Mouse (Mus musculus) liver, adult 2 months (tissue): ENCODE measurements around the gene Gid8.

Source experiments
- CTCF ChIP-seq: fragments of 200-500 bp; IDR thresholded peaks from 2 replicates; pipeline ENCODE4 v1.5.1; 2011; ENCODE audit warnings: low read depth, low read length, control low read depth
- POLR2A ChIP-seq: fragments of 200-500 bp; IDR thresholded peaks from 2 replicates; pipeline ENCODE4 v1.6.1; 2011; ENCODE audit warnings: low read length, control low read depth; ENCODE audit not compliant: insufficient read depth; ENCODE audit errors: extremely low read depth

GRCm38 (mm10) chr2:180709923-180710272, at the start of gene Gid8, which contains the start of gene Dido1:
- TF ChIP-seq CTCF (no peak), POLR2A (0 out of 2 replicates have a peak, but pooled peaks have one; percentile 54)
